Mouse (Mus musculus): ENCODE results near the gene Cflar. TPM values are rescaled to one million over a fixed set of nuclear protein-coding genes. Genes with fewer than 3 reads are reported as not detected.
A peak's percentile ranks its signal among the peaks of the same experiment; 100 is the strongest.
"Not testable (repeated sequence)": the region's sequence is repeated elsewhere in the genome, so short reads cannot be mapped to it uniquely, and the experiment has no call there.

Gene Cflar
- 40.5 and 41.2 TPM in 2 replicates for polyA plus RNA-seq (2015; fragmentation: Nextera tagmentation; extraction: Ambion mirVana)

DNA sequence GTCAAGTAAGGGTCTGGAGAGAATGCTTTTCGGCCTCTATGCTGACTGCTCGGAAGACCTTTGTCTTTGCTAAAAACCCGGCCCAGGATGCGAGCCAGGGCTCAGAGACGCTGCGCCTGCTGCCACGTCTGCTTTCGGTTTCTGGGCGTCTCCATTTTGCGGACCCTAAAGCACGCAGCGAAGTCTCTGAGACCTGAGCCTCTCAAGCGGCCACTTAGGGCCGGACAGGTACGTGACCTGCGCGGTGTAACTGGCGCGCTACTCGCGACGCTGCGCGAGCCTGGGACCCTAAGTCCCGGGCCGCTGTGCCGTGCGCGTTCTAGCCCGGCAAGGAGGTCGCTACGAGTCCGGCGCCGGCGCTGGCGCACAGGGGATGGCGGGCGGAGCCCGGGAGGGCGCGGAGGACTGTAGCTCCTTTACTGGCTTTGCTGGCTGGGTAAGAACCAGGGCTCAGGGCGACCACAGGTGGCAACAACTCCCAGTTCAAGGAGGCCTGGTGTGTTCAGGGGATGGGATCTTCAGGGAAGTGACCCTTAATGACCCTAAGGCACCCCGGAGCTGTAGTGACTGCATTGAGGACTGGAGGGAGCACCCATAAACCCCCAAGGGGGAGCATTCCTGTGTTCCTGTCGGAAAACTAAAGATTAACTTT lies at the start of gene Cflar:
Gene Cflar, plus strand, starts transcription at position 144 of the 652 bp plus-strand sequence.
- Histone ChIP-seq H3K9ac (peak within 1 kb of the TSS; percentile 83), H3K9me3 (no peaks in the 10 kb centered on the region), H3K27me3 (no peaks in the 10 kb centered on the region), H3K27ac (peak within 1 kb of the TSS; percentile 99), H3K4me1 (peaks cover 28% of the 10 kb centered on the region), H3K4me2 (peak within 1 kb of the TSS; percentile 45), H3K4me3 (peak within 1 kb of the TSS; percentile 64), H3K36me3 (peaks cover 11% of the 10 kb centered on the region; the same call in 1 of the 2 replicates)
- peak; percentile 48 for ATAC-seq (ENCODE audit: insufficient number of reproducible peaks, low FRiP score, low TSS enrichment, low read depth)
- under 1% methylated on average over 44 of the region's 45 CpGs for WGBS

DNA sequence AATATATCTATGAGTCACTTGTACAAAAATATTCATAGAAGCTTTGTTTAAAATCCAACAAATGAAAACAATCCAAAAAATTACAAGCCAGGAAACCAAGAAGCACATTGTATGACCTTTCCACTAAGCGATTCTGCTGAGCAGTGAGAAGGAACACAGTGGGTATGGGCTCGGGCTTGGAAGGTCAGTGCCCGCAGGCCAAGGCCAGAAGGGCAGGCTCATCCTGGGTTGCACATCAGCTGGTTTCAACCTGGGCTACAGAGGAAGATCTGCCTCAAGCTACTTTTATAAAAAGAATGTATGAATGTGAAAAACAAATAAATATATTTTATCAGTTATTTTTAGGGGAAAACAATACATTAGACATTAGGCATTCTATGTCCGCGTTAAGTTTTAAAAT lies 48.6 kb upstream of the Cflar start:
- not testable (repeated sequence) for H3K27ac ChIP-seq; H3K27me3 ChIP-seq; H3K4me1 ChIP-seq; H3K9ac ChIP-seq; H3K4me3 ChIP-seq; H3K4me2 ChIP-seq; H3K9me3 ChIP-seq; H3K36me3 ChIP-seq; ATAC-seq (ENCODE audit: insufficient number of reproducible peaks, low FRiP score, low TSS enrichment, low read depth)
- WGBS, result 89% methylated on average over 5 of the region's 5 CpGs

DNA sequence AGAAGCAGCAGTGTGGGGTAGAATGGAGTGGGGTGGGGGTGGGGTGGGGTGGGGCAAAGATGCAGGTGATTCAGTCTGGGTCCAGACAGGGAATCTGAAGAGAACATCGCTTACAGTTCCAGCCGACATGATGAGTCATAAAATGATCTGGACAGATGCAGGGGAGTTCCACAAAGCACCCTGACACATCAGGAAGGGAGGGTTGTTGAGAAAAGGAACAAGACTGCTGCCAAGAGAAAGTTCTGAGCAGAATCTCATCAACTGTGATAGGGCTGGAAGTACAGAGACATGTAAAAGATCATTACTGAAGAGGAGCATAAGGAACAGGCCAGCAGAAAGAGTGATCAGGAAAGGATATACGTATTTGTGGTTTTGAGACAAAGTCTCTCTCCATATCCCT lies 47.9 kb upstream of the Cflar start:
- not testable (repeated sequence) for H3K27me3 ChIP-seq

DNA sequence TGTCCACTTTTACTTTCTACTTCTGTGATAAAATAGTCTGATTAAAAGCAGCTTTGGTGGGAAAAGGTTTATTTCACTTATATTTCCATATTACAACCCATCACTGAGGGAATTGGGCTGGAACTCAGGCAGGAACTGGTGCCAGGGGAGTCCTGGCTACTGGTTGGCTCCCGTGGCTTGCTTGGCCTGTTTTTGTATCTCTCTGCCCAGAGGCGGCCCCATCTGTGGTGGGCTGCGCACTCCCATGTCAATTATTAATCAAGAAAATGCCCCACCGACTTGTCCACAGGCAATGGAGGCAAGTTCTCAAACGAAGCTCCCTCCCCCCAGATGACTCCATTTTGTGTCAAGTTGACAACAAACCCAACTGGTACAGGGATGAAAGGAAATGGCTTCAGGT lies 43.1 kb upstream of the Cflar start:
- H3K9me3 ChIP-seq, result no peaks in the 10 kb centered on the region
- no peaks in the 10 kb centered on the region for H3K4me1 ChIP-seq
- H3K4me3 ChIP-seq, result no peak overlapping the region
- ATAC-seq (ENCODE audit: insufficient number of reproducible peaks, low FRiP score, low TSS enrichment, low read depth), result no peak
- no peak overlapping the region for H3K27ac ChIP-seq
- WGBS, result 87% methylated on average over 5 of the region's 5 CpGs
- no peak overlapping the region for H3K4me2 ChIP-seq
- no peaks in the 10 kb centered on the region for H3K27me3 ChIP-seq
- H3K9ac ChIP-seq, result no peak overlapping the region
- H3K36me3 ChIP-seq, result no peaks in the 10 kb centered on the region

More for the DNA sequence above, 47.9 kb upstream of the Cflar start:
- not testable (repeated sequence) for H3K36me3 ChIP-seq; ATAC-seq (ENCODE audit: insufficient number of reproducible peaks, low FRiP score, low TSS enrichment, low read depth); H3K27ac ChIP-seq; H3K4me2 ChIP-seq; H3K9me3 ChIP-seq; H3K4me3 ChIP-seq; H3K9ac ChIP-seq; H3K4me1 ChIP-seq
- 87% methylated on average over 3 of the region's 3 CpGs for WGBS

DNA sequence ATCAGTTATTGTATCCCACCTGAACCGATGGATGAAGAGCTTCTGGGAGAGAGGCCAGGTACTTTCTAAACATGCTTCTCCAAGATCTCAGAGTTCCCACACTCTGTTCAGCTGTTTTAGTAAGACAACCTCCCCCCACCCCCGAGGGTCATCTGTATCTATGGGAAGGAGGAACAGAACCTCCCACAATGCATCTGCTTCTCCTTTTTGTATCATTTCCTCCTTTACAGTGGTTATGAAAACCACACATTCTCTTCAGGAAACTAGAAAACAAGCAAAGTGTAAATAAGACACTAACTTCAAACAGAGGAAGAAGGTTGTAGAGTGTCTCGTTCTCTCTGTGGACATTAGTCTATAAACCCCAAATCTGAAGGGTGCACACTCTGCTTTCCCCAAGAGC lies 41.7 kb upstream of the Cflar start:
- not testable (repeated sequence) for ATAC-seq (ENCODE audit: insufficient number of reproducible peaks, low FRiP score, low TSS enrichment, low read depth); H3K4me2 ChIP-seq; H3K9me3 ChIP-seq; H3K9ac ChIP-seq; H3K27me3 ChIP-seq; H3K4me1 ChIP-seq; H3K36me3 ChIP-seq; H3K4me3 ChIP-seq; H3K27ac ChIP-seq
- WGBS, result 87% methylated on average over 3 of the region's 3 CpGs

DNA sequence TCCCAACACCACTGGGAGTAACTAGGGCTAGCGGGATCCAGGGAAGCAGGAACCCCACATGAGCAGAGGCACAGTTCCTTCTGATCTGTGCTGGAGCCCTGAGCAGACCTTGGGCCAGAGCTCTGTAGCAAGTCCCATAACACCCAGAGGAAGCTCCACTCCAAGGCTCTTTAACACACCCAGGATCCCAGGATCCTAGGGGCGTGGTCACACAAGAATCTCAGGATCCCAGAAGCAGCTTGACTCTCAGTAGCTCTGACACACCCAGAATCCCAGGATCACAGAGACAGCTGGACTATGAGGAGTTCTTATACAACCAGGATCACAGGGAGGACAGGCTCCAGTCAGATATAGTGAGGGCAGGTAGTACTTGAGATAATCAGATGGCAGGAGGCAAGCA lies 39.2 kb upstream of the Cflar start:
- no peaks in the 10 kb centered on the region for H3K9me3 ChIP-seq
- H3K4me1 ChIP-seq, result no peaks in the 10 kb centered on the region
- no peak for ATAC-seq (ENCODE audit: insufficient number of reproducible peaks, low FRiP score, low TSS enrichment, low read depth)
- no peak overlapping the region for H3K9ac ChIP-seq
- no peaks in the 10 kb centered on the region for H3K27me3 ChIP-seq
- H3K27ac ChIP-seq, result no peak overlapping the region
- no peak overlapping the region for H3K4me2 ChIP-seq
- no peak overlapping the region for H3K4me3 ChIP-seq
- 91% methylated on average over 2 of the region's 2 CpGs for WGBS
- H3K36me3 ChIP-seq, result no peaks in the 10 kb centered on the region

DNA sequence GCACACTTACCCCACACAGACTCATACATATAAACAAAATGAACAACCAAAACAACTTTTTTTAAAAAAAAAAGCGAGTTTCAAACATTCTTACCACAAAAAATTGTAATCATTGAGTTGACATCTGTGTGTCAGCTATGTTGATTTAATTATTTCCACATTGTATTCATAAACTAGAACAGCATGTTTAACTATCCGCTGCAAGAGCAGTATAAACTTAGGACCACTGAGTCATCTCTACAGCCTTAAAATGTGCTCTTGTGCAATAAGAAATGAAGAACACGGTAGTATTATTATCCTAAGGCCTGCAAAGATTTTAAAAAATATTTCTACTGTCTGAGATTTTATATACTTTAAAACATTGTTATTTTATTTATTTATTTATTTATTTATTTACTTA lies 36.3 kb upstream of the Cflar start:
- ATAC-seq (ENCODE audit: insufficient number of reproducible peaks, low FRiP score, low TSS enrichment, low read depth), result no peak
- no peak overlapping the region for H3K4me2 ChIP-seq
- H3K9ac ChIP-seq, result no peak overlapping the region
- H3K4me1 ChIP-seq, result no peaks in the 10 kb centered on the region
- no peak overlapping the region for H3K4me3 ChIP-seq
- H3K9me3 ChIP-seq, result no peaks in the 10 kb centered on the region
- no peaks in the 10 kb centered on the region for H3K36me3 ChIP-seq
- no peak overlapping the region for H3K27ac ChIP-seq
- no peaks in the 10 kb centered on the region for H3K27me3 ChIP-seq
- WGBS, result 71% methylated on average over 3 of the region's 3 CpGs

DNA sequence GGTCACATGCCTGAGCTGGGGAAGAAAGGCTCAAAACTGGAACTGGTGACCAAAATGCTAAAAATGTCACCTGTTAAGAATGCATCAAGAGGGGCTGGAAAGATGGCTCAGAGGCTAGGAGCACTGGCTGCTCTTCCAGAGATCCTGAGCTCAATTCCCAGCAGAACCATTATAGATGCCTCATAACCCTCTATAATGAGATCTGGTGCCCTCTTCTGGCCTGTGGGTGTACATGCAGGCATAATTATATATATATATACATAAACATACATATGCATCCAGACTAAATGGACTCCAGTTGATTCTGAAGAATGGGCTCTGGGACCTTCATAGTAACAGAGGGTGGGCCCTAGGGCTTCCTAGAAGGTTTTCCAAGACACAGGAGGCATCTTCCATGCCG lies 33.7 kb upstream of the Cflar start:
- WGBS, result 91% methylated on average over 1 of the region's 1 CpGs
- H3K4me1 ChIP-seq, result no peaks in the 10 kb centered on the region
- no peaks in the 10 kb centered on the region for H3K36me3 ChIP-seq
- no peak overlapping the region for H3K27ac ChIP-seq
- H3K4me2 ChIP-seq, result no peak overlapping the region
- H3K9ac ChIP-seq, result no peak overlapping the region
- no peak for ATAC-seq (ENCODE audit: insufficient number of reproducible peaks, low FRiP score, low TSS enrichment, low read depth)
- no peaks in the 10 kb centered on the region for H3K27me3 ChIP-seq
- no peaks in the 10 kb centered on the region for H3K9me3 ChIP-seq
- H3K4me3 ChIP-seq, result no peak overlapping the region

DNA sequence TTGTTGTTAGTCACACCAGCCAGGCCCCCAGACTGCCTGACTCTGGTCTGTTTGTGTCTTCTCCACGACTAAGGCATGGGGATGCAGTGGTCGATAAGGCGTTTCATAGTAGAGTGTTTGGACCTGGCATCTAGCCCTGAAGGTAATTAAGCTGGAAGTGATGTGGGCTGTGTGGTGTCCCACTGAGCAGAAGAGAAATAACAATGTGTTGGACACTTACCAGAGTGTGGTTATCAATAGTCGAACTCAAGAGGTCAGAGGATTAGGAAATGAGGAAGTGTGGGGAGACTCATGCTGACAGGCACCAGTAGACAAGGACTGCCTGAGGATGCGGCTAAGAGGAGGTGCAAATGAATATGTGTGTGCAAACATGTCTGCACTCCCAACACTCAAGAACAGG lies 32.9 kb upstream of the Cflar start:
- not testable (repeated sequence) for H3K27me3 ChIP-seq; H3K4me2 ChIP-seq; ATAC-seq (ENCODE audit: insufficient number of reproducible peaks, low FRiP score, low TSS enrichment, low read depth); H3K27ac ChIP-seq; H3K4me3 ChIP-seq; H3K9ac ChIP-seq; H3K4me1 ChIP-seq; H3K36me3 ChIP-seq; H3K9me3 ChIP-seq
- WGBS, result 68% methylated on average over 5 of the region's 5 CpGs

DNA sequence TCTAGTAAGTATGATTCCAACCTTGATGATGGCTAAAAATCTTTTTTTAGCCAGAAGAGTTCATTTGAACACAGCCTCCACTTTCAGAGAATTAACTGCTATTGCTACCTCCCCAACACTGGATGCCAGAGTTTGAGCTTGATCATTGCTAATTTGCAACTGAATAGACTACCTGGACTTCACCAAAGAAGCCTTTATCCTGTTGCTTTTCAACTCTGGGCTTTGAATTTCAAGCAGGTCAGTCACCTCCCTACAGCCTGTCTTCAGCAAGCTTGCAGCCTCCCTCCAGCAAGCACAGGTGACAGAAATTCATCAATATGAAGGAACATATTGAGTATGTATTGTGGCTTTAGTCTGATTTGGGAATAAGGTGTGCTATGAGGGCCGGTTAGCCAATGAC lies 21.9 kb upstream of the Cflar start:
- no peak overlapping the region for H3K9ac ChIP-seq
- H3K27me3 ChIP-seq, result no peaks in the 10 kb centered on the region
- H3K4me1 ChIP-seq, result no peaks in the 10 kb centered on the region
- H3K36me3 ChIP-seq, result no peaks in the 10 kb centered on the region
- H3K4me3 ChIP-seq, result no peak overlapping the region
- ATAC-seq (ENCODE audit: insufficient number of reproducible peaks, low FRiP score, low TSS enrichment, low read depth), result no peak
- no peaks in the 10 kb centered on the region for H3K9me3 ChIP-seq
- H3K27ac ChIP-seq, result no peak overlapping the region
- WGBS, result 73% methylated on average over 1 of the region's 1 CpGs
- H3K4me2 ChIP-seq, result no peak overlapping the region

DNA sequence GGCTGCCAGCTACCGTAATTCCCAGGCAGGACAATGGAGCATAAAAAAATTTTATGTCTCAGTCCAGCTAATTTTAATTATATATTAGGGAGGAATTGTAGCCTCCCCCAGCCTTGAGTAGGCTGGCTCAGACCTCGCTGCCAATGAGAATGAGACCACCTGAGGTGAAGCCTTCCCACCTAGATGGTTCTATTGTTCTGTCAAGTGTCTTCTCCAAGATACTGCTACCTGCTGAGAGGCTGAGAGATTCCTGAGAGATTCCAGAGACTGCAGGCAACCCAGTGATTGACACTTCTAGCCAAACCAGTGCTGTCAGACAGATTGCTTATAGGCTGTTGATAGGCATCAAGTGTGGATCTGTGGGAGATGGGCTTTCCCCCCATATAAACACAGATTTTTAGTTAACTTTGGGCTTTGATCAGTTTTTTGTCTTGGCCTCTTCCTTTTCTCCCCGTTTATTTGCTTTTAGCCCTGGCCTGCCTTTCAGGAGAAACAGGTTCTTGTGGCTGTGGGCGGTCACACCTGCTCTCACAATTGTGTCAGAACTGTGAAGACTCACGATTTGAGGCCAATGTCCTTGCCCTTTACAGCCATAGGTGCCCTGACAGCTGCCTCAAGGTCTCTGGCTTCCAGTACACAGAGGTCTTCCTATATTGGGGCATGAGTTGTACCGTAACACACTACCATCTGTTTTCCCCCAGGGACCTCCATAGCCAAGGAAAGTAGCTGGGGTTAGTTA lies 21.1 kb upstream of the Cflar start:
- no peak overlapping the region for H3K4me2 ChIP-seq
- ATAC-seq (ENCODE audit: insufficient number of reproducible peaks, low FRiP score, low TSS enrichment, low read depth), result no peak
- no peak overlapping the region for H3K9ac ChIP-seq
- WGBS, result 60% methylated on average over 6 of the region's 6 CpGs
- H3K36me3 ChIP-seq, result no peaks in the 10 kb centered on the region
- H3K27ac ChIP-seq, result no peak overlapping the region
- H3K4me3 ChIP-seq, result no peak overlapping the region
- no peaks in the 10 kb centered on the region for H3K4me1 ChIP-seq
- no peaks in the 10 kb centered on the region for H3K9me3 ChIP-seq
- H3K27me3 ChIP-seq, result no peaks in the 10 kb centered on the region

DNA sequence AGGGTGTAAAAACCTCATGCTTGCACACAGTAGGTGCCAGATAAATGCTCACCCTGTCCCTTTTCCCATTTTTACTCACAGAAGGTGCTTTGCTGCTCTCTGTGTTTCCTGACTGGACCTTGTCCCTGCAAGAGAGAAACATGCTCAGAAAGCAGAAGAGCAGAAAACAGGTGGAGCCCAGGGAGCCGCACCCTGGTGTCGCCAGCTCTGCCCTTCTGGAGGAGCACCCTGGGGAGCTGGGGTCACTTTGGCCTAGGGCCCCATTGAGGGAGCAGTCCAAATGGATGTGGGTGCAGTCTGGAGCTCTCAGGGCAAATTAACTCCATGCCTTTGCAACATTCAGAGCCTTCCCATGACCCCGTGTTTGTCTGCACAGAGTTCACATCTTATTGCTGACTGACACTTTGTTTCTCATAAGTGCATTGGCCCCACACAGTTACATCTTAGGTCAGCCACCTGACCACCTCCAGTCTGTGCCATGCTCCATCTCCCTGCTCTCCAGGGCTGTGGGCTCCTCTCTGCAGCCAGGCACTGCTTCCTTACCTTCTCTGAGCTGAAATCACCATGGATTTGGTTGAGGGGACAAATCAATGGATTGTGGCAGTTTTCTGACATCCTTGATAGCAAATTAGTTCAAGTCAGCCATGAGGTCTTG lies 20.3 kb upstream of the Cflar start:
- H3K4me1 ChIP-seq; H3K36me3 ChIP-seq; H3K27me3 ChIP-seq; H3K4me2 ChIP-seq; H3K27ac ChIP-seq; H3K9ac ChIP-seq; H3K9me3 ChIP-seq; H3K4me3 ChIP-seq; ATAC-seq (ENCODE audit: insufficient number of reproducible peaks, low FRiP score, low TSS enrichment, low read depth): not testable (repeated sequence)
- WGBS, result 57% methylated on average over 3 of the region's 3 CpGs

All from limb, embryonic 15.5 days (tissue).